Mouse (Mus musculus) lung, adult 2 months (tissue): ENCODE results near the gene Ankrd9.

ENCODE experiments used
- CTCF ChIP-seq: fragments of 200-500 bp; IDR thresholded peaks from 2 replicates; pipeline ENCODE4 v1.5.1; 2011; ENCODE audit warnings: mild to moderate bottlenecking, low read length, control low read depth; ENCODE audit not compliant: insufficient read depth
- POLR2A ChIP-seq: fragments of 200-500 bp; IDR thresholded peaks from 2 replicates; pipeline ENCODE4 v1.6.1; 2011; ENCODE audit warnings: low read depth, mild to moderate bottlenecking, control low read depth, low read length, borderline replicate concordance; ENCODE audit errors: extremely low read depth

GRCm38 (mm10) chr12:110978607-110979406, at the start of gene Ankrd9:
- no peak for TF ChIP-seq CTCF
- peak; percentile 52; the same call in 1 of the 2 replicates for TF ChIP-seq POLR2A
